Mouse (Mus musculus): Measurements from ENCODE around the gene Fry.

DNA sequence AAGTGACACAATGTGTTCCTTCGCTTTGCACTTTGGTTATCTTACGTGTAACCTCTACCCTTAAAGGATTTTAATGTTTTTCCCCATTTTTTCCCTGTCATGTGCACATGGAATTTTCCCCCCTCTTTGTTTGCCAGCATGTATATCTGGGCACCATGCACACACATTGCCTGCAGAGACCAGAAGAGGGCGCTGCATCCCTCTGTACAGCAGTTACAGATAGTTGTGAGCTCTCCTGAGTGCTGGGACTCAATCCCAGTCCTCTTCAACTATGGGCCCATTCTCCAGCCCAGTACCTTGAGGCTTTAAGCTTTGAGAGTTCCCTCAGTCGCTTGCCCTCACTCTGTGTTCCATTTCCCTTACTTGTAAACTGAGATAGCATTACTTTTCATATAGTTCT is 394.8 kb downstream of the Fry start:
- TF ChIP-seq POLR2A (IDR thresholded peaks at IDR 0.05; ENCODE audit: insufficient read length, low read depth), result no peak
- TF ChIP-seq CEBPB (IDR thresholded peaks at IDR 0.05; ENCODE audit: insufficient read depth, poor library complexity, severe bottlenecking), result no peak
- TF ChIP-seq TCF12 (IDR thresholded peaks at IDR 0.05; ENCODE audit: insufficient read depth, poor library complexity, severe bottlenecking), result no peak
- no peak for TF ChIP-seq E2F4 (IDR thresholded peaks at IDR 0.05; ENCODE audit: insufficient read depth)
